Mouse (Mus musculus) testis, adult 2 months (tissue): ENCODE results near the gene Gm45062. TPM values are rescaled to one million over a fixed set of nuclear protein-coding genes. Genes with fewer than 3 reads are reported as not detected.

Source experiments
- H3K27ac ChIP-seq: fragments of 200-500 bp; 2 replicates; pipeline ENCODE4 v1.5.1; 2012; ENCODE audit warnings: low read depth, low read length; ENCODE audit not compliant: control insufficient read depth, insufficient read depth
- H3K27me3 ChIP-seq: fragments of 200-500 bp; 2 replicates; pipeline ENCODE4 v1.6.1; 2012; ENCODE audit warnings: mild to moderate bottlenecking, low read length, moderate library complexity; ENCODE audit not compliant: control insufficient read depth, insufficient read depth
- H3K36me3 ChIP-seq: fragments of 200-500 bp; 2 replicates; pipeline ENCODE4 v1.6.1; 2012; ENCODE audit warnings: mild to moderate bottlenecking, low read length; ENCODE audit not compliant: control insufficient read depth, insufficient read depth
- H3K4me1 ChIP-seq: fragments of 200-500 bp; 2 replicates; pipeline ENCODE4 v1.6.1; 2012; ENCODE audit warnings: low read length; ENCODE audit not compliant: control insufficient read depth, insufficient read depth
- H3K4me3 ChIP-seq: fragments of 200-500 bp; 2 replicates; pipeline ENCODE4 v1.5.1; 2012; ENCODE audit warnings: low read depth, mild to moderate bottlenecking, low read length, moderate library complexity, mixed read lengths; ENCODE audit not compliant: control insufficient read depth
- CTCF ChIP-seq: fragments of 200-500 bp; IDR thresholded peaks from 2 replicates; pipeline ENCODE4 v1.5.1; 2012; ENCODE audit warnings: low read depth, mild to moderate bottlenecking, inconsistent platforms, low read length, moderate library complexity; ENCODE audit not compliant: control insufficient read depth, insufficient read depth, insufficient replicate concordance
- POLR2A ChIP-seq: fragments of 200-500 bp; IDR thresholded peaks from 2 replicates; pipeline ENCODE4 v1.6.1; 2012; ENCODE audit warnings: low read depth, mild to moderate bottlenecking, inconsistent platforms, low read length, moderate library complexity; ENCODE audit not compliant: control insufficient read depth
- polyA plus RNA-seq: library from polyadenylated mRNA; depleted of rRNA; stranded (reverse); fragments of >200 nt; gene quantifications from 2 replicates; pipeline ENCODE4 v1.2.3, GENCODE M21; 2012

Gene Gm45062
- polyA plus RNA-seq, 1 experiment = 4.6 TPM

DNA sequence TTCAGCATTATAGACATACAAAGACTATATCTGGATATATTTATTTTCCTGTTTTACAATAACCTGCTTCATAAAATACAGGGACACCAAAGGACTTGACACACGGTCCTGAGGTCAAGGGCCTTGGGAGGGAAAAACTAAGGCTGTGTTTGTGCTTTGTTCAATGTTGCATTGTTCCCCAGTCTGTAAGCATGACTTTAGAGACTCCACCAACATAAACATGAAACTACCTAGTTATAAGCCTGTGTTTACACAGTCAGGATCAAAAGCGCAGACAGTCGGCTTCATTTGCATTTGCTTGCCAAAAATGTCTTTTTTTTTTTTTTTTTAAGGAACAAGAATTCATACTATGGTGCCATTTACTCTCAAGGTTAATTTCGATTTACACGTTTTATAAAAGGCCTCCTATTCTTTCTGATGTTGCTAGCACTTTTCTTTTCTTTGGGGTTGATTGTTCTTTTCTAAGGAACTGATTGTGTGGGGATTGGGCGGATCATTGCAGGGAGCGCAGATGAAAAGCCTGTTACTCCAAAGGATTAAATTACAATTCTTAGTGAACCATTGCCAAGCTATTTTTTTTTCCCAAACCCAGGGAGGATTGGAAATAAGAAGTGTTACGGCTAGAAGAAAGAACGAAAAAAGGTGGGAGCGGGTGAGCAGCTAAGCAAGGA, 208.6 kb downstream of the Gm45062 start:
- H3K4me1 ChIP-seq = no peaks in the 10 kb centered on the region
- no peak overlapping the region for H3K27ac ChIP-seq
- H3K27me3 ChIP-seq = no peaks in the 10 kb centered on the region
- no peaks in the 10 kb centered on the region for H3K36me3 ChIP-seq
- TF ChIP-seq CTCF (no peak), POLR2A (no peak)
- H3K4me3 ChIP-seq = no peak overlapping the region

DNA sequence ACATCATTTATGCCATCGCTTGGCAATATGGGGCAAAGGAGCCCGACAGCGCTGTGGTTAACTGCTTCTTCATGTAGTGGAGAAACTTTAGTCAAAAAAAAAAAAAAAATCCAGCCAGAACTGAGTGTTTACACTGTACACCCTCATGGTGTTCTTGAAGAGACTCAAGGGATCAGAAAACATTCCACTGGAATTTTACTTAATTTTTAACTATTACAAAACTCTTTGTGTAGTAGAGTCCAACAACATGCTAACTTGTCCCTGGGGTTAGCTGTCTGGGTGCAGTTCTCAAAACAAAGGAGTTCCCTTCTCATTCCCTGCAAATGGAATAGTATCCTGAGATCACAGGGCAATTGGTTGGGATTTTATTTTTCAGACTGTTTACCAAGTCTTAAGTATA, 210.7 kb downstream of the Gm45062 start:
- H3K4me3 ChIP-seq = no peak overlapping the region
- H3K27me3 ChIP-seq = no peaks in the 10 kb centered on the region
- no peaks in the 10 kb centered on the region for H3K4me1 ChIP-seq
- TF ChIP-seq POLR2A (no peak), CTCF (no peak)
- no peaks in the 10 kb centered on the region for H3K36me3 ChIP-seq
- H3K27ac ChIP-seq = no peak overlapping the region

GRCm38 (mm10) chr6:8472125-8472524, 212.9 kb downstream of the Gm45062 start:
- Histone ChIP-seq H3K27ac (no peak overlapping the region), H3K27me3 (no peaks in the 10 kb centered on the region), H3K4me3 (no peak overlapping the region), H3K4me1 (no peaks in the 10 kb centered on the region), H3K36me3 (no peaks in the 10 kb centered on the region)
- TF ChIP-seq POLR2A (no peak), CTCF (no peak)

- H3K4me3 ChIP-seq = no peak overlapping the region
- no peaks in the 10 kb centered on the region for H3K36me3 ChIP-seq
- TF ChIP-seq CTCF (no peak), POLR2A (no peak)
- H3K27ac ChIP-seq = 0 out of 2 replicates have a peak overlapping the region, but pooled peaks have one; percentile 1
- no peaks in the 10 kb centered on the region for H3K27me3 ChIP-seq
- no peaks in the 10 kb centered on the region for H3K4me1 ChIP-seq
Measured at GRCm38 (mm10) chr6:8472915-8473314, 213.7 kb downstream of the Gm45062 start.

DNA sequence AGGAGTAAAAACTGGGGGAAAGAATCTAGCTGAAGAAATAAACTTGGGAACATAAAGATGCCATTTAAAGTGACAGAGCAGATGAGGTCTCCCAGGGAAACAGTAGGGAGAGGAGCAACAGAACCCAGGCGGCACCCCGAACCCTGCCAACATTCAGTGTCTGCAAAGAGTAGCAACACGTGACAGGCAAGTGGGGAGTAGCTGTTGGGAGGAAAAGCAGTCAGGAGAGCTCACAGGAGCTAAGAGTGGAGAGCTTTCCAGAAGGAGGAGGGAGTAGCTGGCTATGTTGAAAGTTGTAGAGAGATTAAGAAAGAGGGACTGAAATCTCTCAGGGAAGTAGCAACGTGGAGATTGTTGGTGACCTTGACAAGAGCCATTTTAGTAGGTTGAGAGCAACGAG, 214.2 kb downstream of the Gm45062 start:
- Histone ChIP-seq H3K27ac (no peak overlapping the region), H3K27me3 (no peaks in the 10 kb centered on the region), H3K36me3 (no peaks in the 10 kb centered on the region), H3K4me3 (no peak overlapping the region), H3K4me1 (no peaks in the 10 kb centered on the region)
- TF ChIP-seq CTCF (no peak), POLR2A (no peak)

DNA sequence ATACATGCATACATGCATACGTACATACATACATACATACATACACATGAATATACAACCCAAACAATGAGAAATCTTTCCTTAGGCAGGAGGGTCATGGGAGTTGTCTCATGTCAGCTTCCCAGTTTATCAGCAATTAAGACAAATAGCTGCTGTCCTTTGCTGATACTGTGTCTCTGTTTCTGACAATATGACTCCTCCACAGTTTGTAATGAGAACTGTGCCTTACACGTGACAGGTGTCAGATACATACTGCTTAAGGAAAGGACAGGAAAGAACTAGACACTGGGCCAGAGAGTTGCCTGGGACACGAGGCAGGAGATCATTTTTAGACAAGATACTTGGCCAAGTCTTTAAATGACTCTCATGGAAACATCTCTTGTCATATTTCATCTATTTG, 215.1 kb downstream of the Gm45062 start:
- H3K4me3 ChIP-seq = no peak overlapping the region
- H3K4me1 ChIP-seq = no peaks in the 10 kb centered on the region
- H3K27ac ChIP-seq = no peak overlapping the region
- H3K36me3 ChIP-seq = no peaks in the 10 kb centered on the region
- TF ChIP-seq CTCF (no peak), POLR2A (no peak)
- H3K27me3 ChIP-seq = no peaks in the 10 kb centered on the region

- no peaks in the 10 kb centered on the region for H3K36me3 ChIP-seq
- H3K4me3 ChIP-seq = no peak overlapping the region
- H3K27ac ChIP-seq = no peak overlapping the region
- no peaks in the 10 kb centered on the region for H3K4me1 ChIP-seq
- TF ChIP-seq POLR2A (no peak), CTCF (no peak)
- H3K27me3 ChIP-seq = no peaks in the 10 kb centered on the region
Measured at GRCm38 (mm10) chr6:8474820-8475219, 215.6 kb downstream of the Gm45062 start.
